Mouse (Mus musculus) midbrain, embryonic 11.5 days (tissue): ENCODE measurements around the gene Zfp444. TPM values are rescaled to one million over a fixed set of nuclear protein-coding genes. Genes with fewer than 3 reads are reported as not detected.
A peak's percentile ranks its signal among the peaks of the same experiment; 100 is the strongest.

Source experiments
- ATAC-seq: fragments of 200-750 bp; cut with Nextera tagmentation; 2 replicates; pipeline ENCODE4 v1.8.0; 2017; ENCODE audit warnings: moderate TSS enrichment, moderate library complexity; ENCODE audit not compliant: low FRiP score
- DNase-seq: peaks from one replicate; pipeline ENCODE4 v3.0.0; 2015; ENCODE audit warnings: low spot score; ENCODE audit errors: missing footprints
- H3K27ac ChIP-seq: fragments of 300-500 bp; sonication (generic); 2 replicates; pipeline ENCODE4 v1.5.1; 2014; ENCODE audit warnings: low read depth, low read length
- H3K27me3 ChIP-seq: fragments of 300-500 bp; sonication (generic); 2 replicates; pipeline ENCODE4 v1.6.1; 2014; ENCODE audit warnings: mild to moderate bottlenecking, low read length, moderate library complexity, mixed read lengths; ENCODE audit not compliant: control insufficient read depth, insufficient read depth
- H3K36me3 ChIP-seq: fragments of 300-500 bp; sonication (generic); 2 replicates; pipeline ENCODE4 v1.6.1; 2014; ENCODE audit warnings: mild to moderate bottlenecking, low read length, moderate library complexity, mixed read lengths; ENCODE audit not compliant: control insufficient read depth, insufficient read depth
- H3K4me1 ChIP-seq: fragments of 300-500 bp; sonication (generic); 2 replicates; pipeline ENCODE4 v1.6.1; 2014; ENCODE audit warnings: low read length; ENCODE audit not compliant: control insufficient read depth, insufficient read depth
- H3K4me2 ChIP-seq: fragments of 300-500 bp; sonication (generic); 2 replicates; pipeline ENCODE4 v1.6.1; 2014; ENCODE audit warnings: mild to moderate bottlenecking, moderate library complexity
- H3K4me3 ChIP-seq: fragments of 300-500 bp; sonication (generic); 2 replicates; pipeline ENCODE4 v1.5.1; 2014; ENCODE audit warnings: low read depth, low read length
- H3K9ac ChIP-seq: fragments of 300-500 bp; sonication (generic); 2 replicates; pipeline ENCODE4 v1.6.1; 2014; ENCODE audit warnings: low read length
- H3K9me3 ChIP-seq: fragments of 300-500 bp; sonication (generic); 2 replicates; pipeline ENCODE4 v1.6.1; 2016; ENCODE audit warnings: low read length; ENCODE audit not compliant: control insufficient read depth
- WGBS: fragments of 180-500 bp; shearing (Covaris S2); extraction: QIAGEN DNeasy Blood & Tissue Kit; methylation state at CpG from one replicate; pipeline ENCODE4 v1.1.7; 2014; 5-methylcytosine and 5-hydroxymethylcytosine counted together
- polyA plus RNA-seq: library from polyadenylated mRNA; unstranded; fragments of >200 nt; fragmentation: Nextera tagmentation; extraction: Ambion mirVana; gene quantifications from 2 replicates; pipeline ENCODE4 v1.2.1, GENCODE M21; 2014

Zfp444 gene
- polyA plus RNA-seq, 1 experiment from 2014 or later: 72.2 TPM

GRCm38 (mm10) chr7:6146194-6146981, 25.6 kb upstream of the Zfp444 start:
- Histone ChIP-seq H3K36me3 (0 out of 2 replicates have a peak, but pooled peaks cover 2% of the 10 kb centered on the region), H3K9ac (no peak overlapping the region), H3K9me3 (no peaks in the 10 kb centered on the region), H3K4me2 (no peak overlapping the region), H3K4me1 (no peaks in the 10 kb centered on the region), H3K27ac (no peak overlapping the region), H3K4me3 (no peak overlapping the region), H3K27me3 (no peaks in the 10 kb centered on the region)
- no peak for ATAC-seq
- peak; percentile 8 for DNase-seq
- WGBS: 87% methylated on average over 7 of the region's 7 CpGs

- no peak overlapping the region for H3K9ac ChIP-seq
- WGBS: 93% methylated on average over 2 of the region's 2 CpGs
These were observed 25.1 kb upstream of the Zfp444 start for GRCm38 (mm10) chr7:6146982-6147325.

GRCm38 (mm10) chr7:6147688-6148087, 24.3 kb upstream of the Zfp444 start:
- Histone ChIP-seq H3K4me1 (no peaks in the 10 kb centered on the region), H3K9ac (no peak overlapping the region), H3K27ac (no peak overlapping the region), H3K36me3 (no peaks in the 10 kb centered on the region), H3K9me3 (no peaks in the 10 kb centered on the region), H3K4me2 (no peak overlapping the region), H3K27me3 (no peaks in the 10 kb centered on the region), H3K4me3 (no peak overlapping the region)
- DNase-seq (peak; percentile 28), ATAC-seq (no peak)
- 89% methylated on average over 5 of the region's 5 CpGs for WGBS

More at GRCm38 (mm10) chr7:6146982-6147325, 25.1 kb upstream of the Zfp444 start:
- peak; percentile 45 for DNase-seq
- Histone ChIP-seq H3K4me3 (no peak overlapping the region), H3K9me3 (no peaks in the 10 kb centered on the region), H3K4me2 (no peak overlapping the region), H3K4me1 (no peaks in the 10 kb centered on the region), H3K27me3 (no peaks in the 10 kb centered on the region), H3K27ac (no peak overlapping the region), H3K36me3 (0 out of 2 replicates have a peak, but pooled peaks cover 2% of the 10 kb centered on the region)
- no peak for ATAC-seq

- no peaks in the 10 kb centered on the region for H3K9me3 ChIP-seq
- WGBS: 95% methylated on average over 1 of the region's 1 CpGs
- H3K36me3 ChIP-seq: no peaks in the 10 kb centered on the region
- peaks cover 10% of the 10 kb centered on the region for H3K4me1 ChIP-seq
- no peak overlapping the region for H3K4me2 ChIP-seq
- no peak for ATAC-seq
- no peaks in the 10 kb centered on the region for H3K27me3 ChIP-seq
- no peak overlapping the region for H3K27ac ChIP-seq
- no peak overlapping the region for H3K9ac ChIP-seq
- DNase-seq: no peak
- H3K4me3 ChIP-seq: no peak overlapping the region
These were observed 20.8 kb upstream of the Zfp444 start for GRCm38 (mm10) chr7:6151266-6151665.

- 87% methylated on average over 3 of the region's 3 CpGs for WGBS
- DNase-seq (peak; percentile 71), ATAC-seq (no peak)
- Histone ChIP-seq H3K27ac (no peak overlapping the region), H3K27me3 (no peaks in the 10 kb centered on the region), H3K36me3 (no peaks in the 10 kb centered on the region), H3K4me2 (no peak overlapping the region), H3K9ac (no peak overlapping the region), H3K4me1 (peaks cover 13% of the 10 kb centered on the region), H3K4me3 (no peak overlapping the region), H3K9me3 (no peaks in the 10 kb centered on the region)
These were observed 20.0 kb upstream of the Zfp444 start for GRCm38 (mm10) chr7:6152036-6152435.

GRCm38 (mm10) chr7:6153131-6153530, 18.9 kb upstream of the Zfp444 start:
- ATAC-seq: no peak
- Histone ChIP-seq H3K27me3 (no peaks in the 10 kb centered on the region), H3K36me3 (no peaks in the 10 kb centered on the region), H3K4me1 (peaks cover 13% of the 10 kb centered on the region), H3K9me3 (no peaks in the 10 kb centered on the region), H3K4me3 (no peak overlapping the region), H3K27ac (no peak overlapping the region), H3K4me2 (no peak overlapping the region), H3K9ac (no peak overlapping the region)
- 93% methylated on average over 3 of the region's 3 CpGs for WGBS
- DNase-seq: peak; percentile 59

- WGBS: 87% methylated on average over 5 of the region's 5 CpGs
- DNase-seq: peak; percentile 82
- Histone ChIP-seq H3K4me1 (peaks cover 13% of the 10 kb centered on the region), H3K9me3 (no peaks in the 10 kb centered on the region), H3K27me3 (no peaks in the 10 kb centered on the region), H3K36me3 (no peaks in the 10 kb centered on the region), H3K4me3 (no peak overlapping the region), H3K4me2 (peak overlapping the region; percentile 89), H3K27ac (no peak overlapping the region), H3K9ac (no peak overlapping the region)
- no peak for ATAC-seq
These were observed 17.9 kb upstream of the Zfp444 start for GRCm38 (mm10) chr7:6154164-6154563.

- peaks cover 13% of the 10 kb centered on the region for H3K4me1 ChIP-seq
- ATAC-seq (peak; percentile 75), DNase-seq (peak; percentile 98)
- WGBS: under 1% methylated on average over 67 of the region's 85 CpGs
- peak overlapping the region; percentile 89 for H3K4me2 ChIP-seq
- no peaks in the 10 kb centered on the region for H3K36me3 ChIP-seq
- peak overlapping the region; percentile 80 for H3K4me3 ChIP-seq
- peak overlapping the region; percentile 82 for H3K27ac ChIP-seq
- H3K27me3 ChIP-seq: no peaks in the 10 kb centered on the region
- H3K9me3 ChIP-seq: no peaks in the 10 kb centered on the region
- H3K9ac ChIP-seq: peak overlapping the region; percentile 90
These were observed 16.8 kb upstream of the Zfp444 start for GRCm38 (mm10) chr7:6155031-6155872.

GRCm38 (mm10) chr7:6155901-6156411, 16.1 kb upstream of the Zfp444 start, which contains the start of gene Zfp787:
Gene Zfp787, minus strand, starts transcription at chr7:6155997.
- 1% methylated on average over 51 of the region's 54 CpGs for WGBS
- Histone ChIP-seq H3K4me2 (peak within 1 kb of the TSS; percentile 89), H3K36me3 (no peaks in the 10 kb centered on the region), H3K27me3 (no peaks in the 10 kb centered on the region), H3K27ac (peak within 1 kb of the TSS; percentile 82), H3K4me1 (peaks cover 13% of the 10 kb centered on the region), H3K9me3 (no peaks in the 10 kb centered on the region), H3K4me3 (peak within 1 kb of the TSS; percentile 80), H3K9ac (peak within 1 kb of the TSS; percentile 90)
- ATAC-seq (peak; percentile 97), DNase-seq (peak; percentile 99)
